ENCODE assay signal across 8 mouse cellular contexts in genomic region chr4:135397991-135398390, GRCm38 (mm10). TPM values are rescaled to one million over a fixed set of nuclear protein-coding genes. Genes with fewer than 3 reads are reported as not detected.
DNase-seq lines count a peak whose midpoint lies in the region; ATAC-seq lines count a peak whose summit lies in the region.

Gene Ncmap (minus strand): TSS chr4:135398227.

- no peaks in the 10 kb centered on the region for H3K9me3 ChIP-seq in lung, embryonic 15.5 days
- no peaks in the 10 kb centered on the region for H3K9me3 ChIP-seq in forebrain, embryonic 13.5 days (replicated peaks)
- H3K9me3 ChIP-seq in limb, embryonic 11.5 days (ENCODE audit: control insufficient read depth, low read length): no peaks in the 10 kb centered on the region
- no peaks in the 10 kb centered on the region for H3K9me3 ChIP-seq in neural tube, embryonic 15.5 days (replicated peaks)

- peaks cover 13% of the 10 kb centered on the region; the same call in 1 of the 2 replicates for H3K4me1 ChIP-seq in lung, embryonic 15.5 days
- H3K4me1 ChIP-seq in forebrain, embryonic 13.5 days: peaks cover 10% of the 10 kb centered on the region
- peaks cover 4% of the 10 kb centered on the region; the same call in 1 of the 2 replicates for H3K4me1 ChIP-seq in limb, embryonic 11.5 days (ENCODE audit: control insufficient read depth, insufficient read depth, low read length)
- H3K4me1 ChIP-seq in neural tube, embryonic 15.5 days: peaks cover 12% of the 10 kb centered on the region

- peaks cover 34% of the 10 kb centered on the region for H3K27me3 ChIP-seq in lung, embryonic 15.5 days
- peaks cover 39% of the 10 kb centered on the region for H3K27me3 ChIP-seq in forebrain, embryonic 13.5 days
- H3K27me3 ChIP-seq in limb, embryonic 11.5 days (ENCODE audit: control insufficient read depth, insufficient read depth, low read length): peaks cover 22% of the 10 kb centered on the region
- H3K27me3 ChIP-seq in neural tube, embryonic 15.5 days (replicated peaks): peaks cover 40% of the 10 kb centered on the region

- H3K36me3 ChIP-seq in lung, embryonic 15.5 days: no peaks in the 10 kb centered on the region
- H3K36me3 ChIP-seq in forebrain, embryonic 13.5 days (ENCODE audit: poor library complexity, severe bottlenecking): no peaks in the 10 kb centered on the region
- no peaks in the 10 kb centered on the region for H3K36me3 ChIP-seq in limb, embryonic 11.5 days (ENCODE audit: control insufficient read depth, insufficient read depth, low read length)
- H3K36me3 ChIP-seq in neural tube, embryonic 15.5 days: no peaks in the 10 kb centered on the region

- H3K4me3 ChIP-seq in lung, embryonic 15.5 days: peak within 1 kb of the TSS; percentile 39
- H3K4me3 ChIP-seq in forebrain, embryonic 13.5 days: peak within 1 kb of the TSS; percentile 36
- peak within 1 kb of the TSS; percentile 35 for H3K4me3 ChIP-seq in limb, embryonic 11.5 days (ENCODE audit: low read depth, low read length)
- peak within 1 kb of the TSS; percentile 34 for H3K4me3 ChIP-seq in neural tube, embryonic 15.5 days (replicated peaks)

- no peak for ATAC-seq in lung, embryonic 15.5 days (ENCODE audit: borderline replicate concordance, extremely low read depth, low FRiP score, low TSS enrichment)
- ATAC-seq in forebrain, embryonic 13.5 days: no peak
- ATAC-seq in limb, embryonic 11.5 days (ENCODE audit: insufficient number of reproducible peaks, low FRiP score, low TSS enrichment, low read depth): no peak
- no peak for ATAC-seq in neural tube, embryonic 15.5 days (ENCODE audit: low FRiP score)

- no peak for DNase-seq in lung, postnatal 25 days (ENCODE audit: low spot score)
- peak; percentile 39 for DNase-seq in limb, embryonic 11.5 days (ENCODE audit: low spot score)
- no peak for DNase-seq in adrenal gland, postnatal 14 days
- no peak for DNase-seq in spleen, postnatal 14 days (ENCODE audit: low spot score in 2 of 2)
- DNase-seq in layer of hippocampus, postnatal 10 days (ENCODE audit: low spot score in 2 of 2): no peak

- under 1% methylated on average over 29 of the region's 29 CpGs for WGBS in lung, embryonic 15.5 days
- WGBS in forebrain, embryonic 13.5 days: under 1% methylated on average over 28 of the region's 29 CpGs
- WGBS in limb, embryonic 11.5 days: under 1% methylated on average over 29 of the region's 29 CpGs
- WGBS in neural tube, embryonic 15.5 days: 0% methylated on average over 28 of the region's 29 CpGs

- H3K27ac ChIP-seq in lung, embryonic 15.5 days: no peak within 1 kb of the TSS
- no peak within 1 kb of the TSS for H3K27ac ChIP-seq in forebrain, embryonic 13.5 days
- no peak within 1 kb of the TSS for H3K27ac ChIP-seq in limb, embryonic 11.5 days (replicated peaks; ENCODE audit: low read depth, low read length)
- H3K27ac ChIP-seq in neural tube, embryonic 15.5 days (replicated peaks): no peak within 1 kb of the TSS

- H3K9ac ChIP-seq in lung, embryonic 15.5 days: peak within 1 kb of the TSS; percentile 32
- H3K9ac ChIP-seq in forebrain, embryonic 13.5 days: peak within 1 kb of the TSS; percentile 53
- peak within 1 kb of the TSS; percentile 52 for H3K9ac ChIP-seq in limb, embryonic 11.5 days (ENCODE audit: low read length)
- peak within 1 kb of the TSS; percentile 17; the same call in 1 of the 2 replicates for H3K9ac ChIP-seq in neural tube, embryonic 15.5 days (replicated peaks)

- H3K4me2 ChIP-seq in lung, embryonic 15.5 days: peak within 1 kb of the TSS; percentile 79
- peak within 1 kb of the TSS; percentile 65 for H3K4me2 ChIP-seq in forebrain, embryonic 13.5 days
- H3K4me2 ChIP-seq in limb, embryonic 11.5 days (ENCODE audit: low read depth, severe bottlenecking): peak within 1 kb of the TSS; percentile 82
- peak within 1 kb of the TSS; percentile 62 for H3K4me2 ChIP-seq in neural tube, embryonic 15.5 days

RNA-seq across cellular contexts. Expression of gene Ncmap, which starts in this region (rescaled TPM):
- polyA plus RNA-seq in lung, embryonic 15.5 days (2015; fragmentation: Nextera tagmentation; extraction: Ambion mirVana): 5.6 and 7.0 TPM in 2 replicates
- polyA plus RNA-seq in forebrain, embryonic 13.5 days (2015; fragmentation: Nextera tagmentation; extraction: Ambion mirVana): 0.64 and 0.79 TPM in 2 replicates
- 0.30 and 0.64 TPM in 2 replicates for polyA plus RNA-seq in limb, embryonic 11.5 days (2014; fragmentation: Nextera tagmentation; extraction: Ambion mirVana)
- polyA plus RNA-seq in neural tube, embryonic 15.5 days (2015; fragmentation: Nextera tagmentation; extraction: Ambion mirVana): 1.7 and 2.2 TPM in 2 replicates
- total RNA-seq in adrenal gland, postnatal 14 days (2021): 1.2 TPM in 1 of 2 replicates, not detected in the other
- 1 to 10 TPM in 1 of 2 experiments, under 1 TPM in 1; 0.82 to 1.2 TPM for total RNA-seq in layer of hippocampus, postnatal 10 days (2021)

Comparison
In these comparisons a context has a peak if more than half of its experiments do, and no peak if none do; other contexts are left out.
1. Peak in DNase-seq, H3K4me3 ChIP-seq, H3K9ac ChIP-seq and H3K4me2 ChIP-seq in limb, embryonic 11.5 days; RNA of the gene not detected or under 1 TPM.